Mouse (Mus musculus): ENCODE measurements around the gene Hacd3.
A peak's percentile ranks its signal among the peaks of the same experiment; 100 is the strongest.
"Not testable (repeated sequence)": the region's sequence is repeated elsewhere in the genome, so short reads cannot be mapped to it uniquely, and the experiment has no call there.

The Hacd3 gene

GRCm38 (mm10) chr9:65016241-65016977, 5.1 kb downstream of the Hacd3 start:
- DNase-seq = no peak

GRCm38 (mm10) chr9:65015461-65016222, 5.9 kb downstream of the Hacd3 start:
- DNase-seq = no peak

GRCm38 (mm10) chr9:65011304-65011703, 10.2 kb downstream of the Hacd3 start:
- DNase-seq = peak; percentile 30

- no peak for DNase-seq
Measured at GRCm38 (mm10) chr9:65010632-65011031, 10.9 kb downstream of the Hacd3 start.

GRCm38 (mm10) chr9:65005737-65006136, 15.8 kb downstream of the Hacd3 start:
- no peak for DNase-seq

- DNase-seq = no peak
Measured at GRCm38 (mm10) chr9:65001481-65001880, 20.0 kb downstream of the Hacd3 start.

- not testable (repeated sequence) for DNase-seq
Measured at GRCm38 (mm10) chr9:64995464-64995863, 26.0 kb downstream of the Hacd3 start.

DNA sequence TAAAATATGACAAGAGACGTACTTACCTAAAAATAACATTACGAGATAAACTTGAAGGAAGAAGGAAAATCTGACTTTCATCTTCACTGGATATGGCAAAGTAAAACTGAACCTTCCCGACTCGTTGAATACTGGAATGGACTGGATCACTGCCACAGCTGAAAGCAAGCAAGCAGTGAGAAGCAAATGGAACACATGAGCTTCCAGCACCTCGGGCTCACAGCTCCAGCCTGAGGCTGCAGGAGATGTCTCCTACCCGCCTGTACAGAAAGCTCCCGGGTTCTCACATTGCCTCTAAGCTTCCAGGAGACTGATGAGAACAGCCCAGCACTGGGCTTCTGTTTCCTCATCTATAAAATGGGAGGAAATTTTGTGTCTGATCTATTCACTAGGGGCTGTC, 31.2 kb downstream of the Hacd3 start:
- DNase-seq = no peak

- DNase-seq = no peak
Measured at GRCm38 (mm10) chr9:64988443-64988842, 33.0 kb downstream of the Hacd3 start.

DNA sequence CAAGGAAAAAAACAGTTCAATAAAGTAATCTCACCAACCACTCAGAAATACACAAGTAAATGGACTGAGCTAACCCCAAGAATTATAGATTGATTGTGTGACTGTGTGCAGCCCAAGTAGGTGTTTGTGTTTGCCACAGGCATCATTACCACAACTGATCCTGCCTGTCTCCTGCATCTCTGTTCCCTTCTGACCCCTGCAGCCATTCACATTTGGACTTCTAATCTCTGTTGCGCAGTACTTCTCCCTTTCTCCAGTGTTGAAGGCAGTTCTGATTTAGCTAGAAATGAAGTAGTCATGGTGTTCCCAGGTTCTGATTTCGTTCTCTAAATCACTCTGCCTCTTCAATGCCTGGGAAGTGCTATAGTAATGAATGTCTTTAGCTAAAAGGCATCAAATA, 33.8 kb downstream of the Hacd3 start:
- DNase-seq = no peak

GRCm38 (mm10) chr9:64985807-64986206, 35.7 kb downstream of the Hacd3 start:
- DNase-seq = no peak

DNA sequence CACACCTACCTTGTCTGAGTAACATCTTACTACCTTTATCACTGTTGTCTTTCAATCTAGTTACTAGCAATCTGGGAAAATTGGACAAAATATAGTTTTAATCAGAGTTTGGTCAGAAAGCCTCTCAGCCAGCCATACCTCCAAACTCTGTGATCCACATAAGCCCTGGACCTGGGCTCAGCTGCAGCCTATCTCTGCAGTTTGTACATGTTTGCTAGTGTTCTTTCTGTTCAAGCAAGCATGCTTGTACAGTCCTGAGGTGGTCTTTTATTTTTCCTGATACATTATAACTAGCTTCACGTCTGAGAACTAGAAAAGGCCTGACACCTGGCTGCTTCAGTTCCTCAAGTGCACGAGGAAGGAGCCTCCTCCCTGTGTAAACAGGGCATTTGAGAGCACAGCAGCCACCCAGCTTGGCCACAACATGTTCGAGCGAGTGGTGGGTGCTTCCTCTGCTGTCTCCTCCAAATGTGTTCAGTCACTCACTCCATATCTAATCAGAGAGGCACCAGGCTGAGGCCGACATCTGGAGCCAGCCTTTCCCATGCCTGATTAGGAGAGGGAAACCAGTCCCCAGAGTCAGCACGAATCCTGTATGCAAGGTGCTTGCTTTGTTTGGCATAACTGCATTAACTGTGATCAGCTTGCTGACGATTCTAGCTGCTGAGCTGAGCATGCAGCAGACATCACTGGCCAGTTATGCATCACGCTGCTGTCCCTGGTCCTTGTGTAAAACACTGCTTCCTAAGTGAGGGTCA, 36.3 kb downstream of the Hacd3 start:
- no peak for DNase-seq

DNA sequence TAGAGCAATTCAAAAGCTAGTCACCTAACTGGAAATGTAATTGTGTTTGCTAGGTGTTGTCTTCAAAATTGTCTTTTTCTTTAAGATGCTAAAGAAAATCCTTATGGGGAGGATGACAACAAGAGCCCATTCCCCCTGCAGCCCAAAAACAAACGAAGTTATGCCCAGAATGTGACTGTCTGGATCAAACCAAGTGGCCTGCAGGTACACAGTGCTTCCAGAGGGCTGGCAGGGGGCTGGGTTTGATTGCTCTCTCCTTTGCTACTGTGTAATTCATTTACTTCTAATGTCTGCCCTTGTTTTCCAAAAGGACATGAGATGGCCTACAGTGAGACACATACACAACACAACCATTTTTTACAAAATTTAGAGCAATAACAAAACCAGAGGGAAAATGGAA, 39.6 kb downstream of the Hacd3 start:
- no peak for DNase-seq

GRCm38 (mm10) chr9:64980548-64980947, 40.9 kb downstream of the Hacd3 start:
- DNase-seq = peak; percentile 16

GRCm38 (mm10) chr9:64960978-64961320, 60.5 kb downstream of the Hacd3 start:
- DNase-seq = no peak

DNA sequence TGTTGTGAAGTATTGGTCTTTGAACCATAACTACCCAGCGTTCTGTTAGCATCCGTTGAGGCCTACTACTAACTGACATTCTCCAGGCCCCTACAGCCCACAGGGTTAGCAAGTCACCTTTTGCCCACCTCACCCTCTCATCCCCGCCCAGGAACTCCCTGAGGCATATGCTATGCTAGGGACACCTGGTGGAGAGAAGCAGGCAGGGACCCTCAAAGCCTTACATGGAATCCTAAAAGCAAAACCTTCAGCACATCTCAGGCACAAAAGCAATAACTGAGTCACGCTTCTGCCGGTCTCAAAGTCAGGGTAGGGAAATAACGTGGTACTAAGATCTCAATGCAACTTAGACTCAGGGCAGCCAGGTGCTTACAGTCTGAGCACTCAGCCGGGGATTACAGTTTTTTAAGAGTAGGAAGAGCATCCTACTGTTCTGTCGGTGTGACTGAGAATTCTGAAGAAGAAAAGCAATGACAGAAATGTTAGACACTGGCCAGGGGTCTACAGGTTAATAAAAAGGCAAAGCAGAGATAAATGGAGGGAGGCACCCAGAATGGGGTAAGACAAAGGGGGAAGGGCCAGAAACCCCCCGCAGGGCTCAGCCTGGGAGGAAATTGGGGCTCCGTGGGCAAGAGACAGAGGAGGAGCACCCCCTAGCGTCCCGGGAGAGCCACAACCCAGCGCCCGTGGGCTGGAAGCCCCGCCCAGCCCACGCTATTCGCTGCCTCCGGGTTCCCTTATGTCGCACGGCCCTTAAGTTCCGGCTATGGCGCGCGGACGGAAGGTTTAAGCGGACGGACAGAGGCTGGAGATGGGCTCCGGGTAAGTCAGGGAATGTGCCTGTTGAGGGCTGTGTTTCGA, 61.1 kb downstream of the Hacd3 start, which contains the start of gene Ints14:
Gene Ints14 (plus strand): TSS at position 789 of the 861 bp plus-strand sequence.
- DNase-seq = peak; percentile 97

DNA sequence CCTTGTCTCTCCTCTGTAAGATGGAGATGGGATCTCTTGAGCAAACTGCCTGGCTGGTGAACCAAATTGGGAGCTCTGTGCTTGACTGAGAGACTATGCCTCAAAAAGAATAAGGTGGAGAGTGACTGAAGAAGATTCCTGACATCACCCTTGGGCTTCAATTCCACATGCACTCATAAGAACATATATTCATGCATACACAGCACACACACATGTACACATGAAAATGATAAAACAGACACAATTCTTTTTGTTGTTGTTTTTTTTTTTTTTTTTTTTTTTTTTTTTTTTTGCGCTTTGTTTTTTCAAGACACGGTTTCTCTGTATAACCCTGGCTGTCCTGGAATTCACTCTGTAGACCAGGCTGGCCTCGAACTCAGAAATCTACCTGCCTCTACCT, 64.2 kb downstream of the Hacd3 start:
- no peak for DNase-seq

DNA sequence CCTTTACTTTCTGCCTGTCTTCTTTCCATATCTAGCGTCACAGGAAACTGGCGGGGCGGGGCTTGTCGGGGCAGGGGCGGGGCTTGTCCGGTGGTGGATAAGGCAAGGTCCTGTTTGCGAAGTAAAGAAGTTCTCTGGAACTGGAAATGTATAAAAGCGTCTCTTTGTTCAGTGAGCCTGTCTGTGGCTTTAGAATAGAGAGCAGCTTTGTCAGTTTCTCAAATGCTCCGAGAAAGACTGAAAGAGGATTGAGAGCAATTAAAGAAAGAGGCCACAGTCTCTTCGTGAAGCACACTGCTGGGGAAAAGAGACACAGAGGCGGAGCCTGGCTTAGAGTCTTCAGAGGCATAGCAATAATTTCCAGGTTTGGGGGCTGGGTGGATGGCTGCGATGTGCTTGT, 65.2 kb downstream of the Hacd3 start:
- peak; percentile 29 for DNase-seq

- no peak for DNase-seq
Measured at GRCm38 (mm10) chr9:64953190-64953589, 68.3 kb downstream of the Hacd3 start.

DNA sequence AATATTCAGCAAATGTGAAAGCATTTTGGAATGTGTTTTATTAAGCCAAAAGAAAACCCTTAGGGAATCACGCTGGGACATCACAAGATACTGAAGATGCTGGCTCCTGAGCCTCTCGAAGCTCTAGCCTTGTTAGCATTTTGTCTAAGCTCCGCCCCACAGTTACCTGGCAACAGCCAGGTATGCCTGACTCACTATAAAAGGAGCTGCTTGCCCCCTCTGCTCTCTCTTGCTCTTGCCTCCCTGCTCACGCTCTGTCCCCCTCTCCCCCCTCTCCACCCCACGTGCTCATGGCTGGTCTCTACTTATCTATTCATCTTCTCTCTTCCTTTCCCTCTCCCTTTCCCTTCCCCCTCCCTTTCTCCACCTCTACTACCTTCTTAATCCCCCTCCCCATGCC, 69.4 kb downstream of the Hacd3 start:
- no peak for DNase-seq

GRCm38 (mm10) chr9:64951161-64951657, 70.3 kb downstream of the Hacd3 start, which contains the start of gene Slc24a1:
Slc24a1 (minus strand) TSS chr9:64951607.
- DNase-seq = no peak

DNA sequence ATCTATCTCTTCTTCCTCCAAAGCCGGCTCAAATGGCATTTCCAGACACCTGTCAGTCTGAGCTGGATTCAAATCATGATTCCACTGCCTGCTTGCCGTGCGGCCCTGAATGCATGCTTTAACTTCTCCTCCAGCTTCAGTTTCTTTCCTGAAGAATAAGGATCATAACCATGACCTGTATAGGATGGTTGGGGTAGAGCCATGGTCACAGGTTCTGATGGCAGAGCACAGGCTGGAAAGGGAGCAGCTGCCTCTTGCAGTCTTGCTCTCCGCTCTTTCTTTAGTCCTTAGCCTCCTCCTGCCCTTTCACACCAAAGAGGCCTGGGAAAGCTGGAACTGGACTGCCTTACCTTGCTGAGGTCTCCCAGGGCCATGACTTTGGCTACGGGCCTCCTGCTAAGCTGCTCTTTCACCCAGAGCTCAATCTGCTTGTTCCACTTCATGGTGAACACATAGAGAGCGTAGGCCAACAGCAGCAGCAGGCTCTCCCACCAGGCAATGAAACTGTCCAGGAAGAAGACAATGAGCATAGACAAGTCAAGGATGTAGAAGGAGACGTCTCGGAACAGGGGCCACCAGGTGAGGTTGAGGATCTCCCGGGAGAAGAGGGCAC, 73.9 kb downstream of the Hacd3 start:
- DNase-seq = no peak

Data from kidney, postnatal 14 days (tissue).